Mouse (Mus musculus): ENCODE data around the gene Rere.

DNA sequence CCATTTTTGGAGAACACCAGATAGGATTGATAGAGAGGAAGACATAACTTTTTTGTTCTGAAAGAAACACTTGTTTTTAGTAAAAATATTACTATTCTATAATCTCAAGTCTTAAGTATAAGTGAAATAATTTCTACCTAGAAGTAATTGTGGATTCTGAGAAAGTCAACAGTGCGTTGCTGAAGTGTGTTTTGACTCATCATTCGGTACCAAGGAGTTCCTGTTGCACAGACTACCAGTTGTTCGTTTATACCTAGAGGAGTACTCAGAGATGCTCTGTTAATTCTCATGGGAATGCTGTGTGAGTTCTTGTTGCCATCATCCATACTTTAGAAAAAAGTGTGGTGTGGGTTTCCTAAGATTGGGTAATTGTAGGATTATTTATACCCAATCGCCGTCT, 154.1 kb downstream of the Rere start:
- TF ChIP-seq CTCF (IDR thresholded peaks at IDR 0.05; ENCODE audit: low read depth) (no peak), EP300 (optimal IDR thresholded peaks at IDR 0.05) (no peak)
